Mouse (Mus musculus) natural killer cell, adult 2 months (primary cell): ENCODE data around the gene Cacna1c.

ENCODE experiments used
- DNase-seq, 2 experiments: peaks; one replicate each; pipeline ENCODE4 v3.0.0; 2022; ENCODE audit warnings: low spot score in 2 of 2

Cacna1c gene

DNA sequence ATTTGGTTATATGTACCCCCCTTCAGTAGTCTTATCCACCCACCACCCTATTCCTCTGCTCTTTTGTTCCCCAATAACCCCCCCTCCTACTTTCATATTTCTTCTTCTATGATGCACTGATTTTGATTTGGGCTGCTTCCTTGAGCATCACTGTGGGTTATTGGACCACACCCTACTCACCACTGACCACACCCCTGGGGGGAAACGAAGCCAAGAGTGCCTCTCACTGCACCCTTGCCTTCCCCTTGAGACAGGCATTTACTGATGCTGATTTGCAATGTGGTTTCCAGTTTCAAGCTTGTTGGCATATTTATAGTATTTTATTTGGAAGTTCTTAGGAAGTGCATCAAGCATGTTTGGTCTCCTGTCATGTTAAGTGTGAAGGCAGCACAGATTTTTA lies 337.8 kb downstream of the Cacna1c start:
- no peak for DNase-seq

DNA sequence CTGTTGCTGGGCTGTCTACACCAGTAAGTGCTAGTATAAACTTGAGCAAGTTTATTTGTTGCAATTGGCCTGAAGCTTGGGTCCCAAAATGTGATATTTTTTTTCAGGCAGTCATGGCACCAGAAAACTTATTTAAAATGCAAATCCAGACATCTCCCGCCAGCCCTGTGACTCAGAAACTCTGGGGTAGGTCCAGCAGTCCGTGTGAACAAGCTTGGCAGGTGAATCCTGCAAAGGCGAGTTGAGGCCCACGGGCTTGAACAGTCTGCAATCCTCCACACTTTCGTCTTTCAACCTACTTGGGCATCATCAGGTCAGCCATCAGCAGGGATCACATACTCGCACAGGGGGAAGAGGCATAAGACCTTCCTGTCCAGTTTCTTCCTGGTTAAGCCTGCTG lies 344.1 kb downstream of the Cacna1c start:
- DNase-seq = no peak

DNA sequence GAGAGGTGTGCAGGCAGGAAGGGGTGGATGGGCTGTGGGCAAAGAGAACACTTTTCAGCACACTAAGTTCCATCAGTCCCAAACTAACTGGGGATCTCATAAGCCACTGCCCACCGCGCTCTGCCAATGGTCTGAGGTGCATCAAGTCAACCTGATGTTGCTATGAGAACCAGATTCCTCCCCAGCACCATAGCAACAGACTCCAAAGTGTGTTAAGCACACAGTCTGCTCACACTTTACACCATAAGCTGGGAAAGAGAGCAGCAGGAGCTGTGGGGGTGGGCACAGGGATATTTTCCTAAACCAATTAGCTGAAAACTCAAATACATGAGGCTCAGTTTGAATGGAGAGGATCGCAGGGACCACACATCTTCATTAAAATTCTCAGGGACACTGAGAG lies 345.1 kb downstream of the Cacna1c start:
- DNase-seq = no peak

DNA sequence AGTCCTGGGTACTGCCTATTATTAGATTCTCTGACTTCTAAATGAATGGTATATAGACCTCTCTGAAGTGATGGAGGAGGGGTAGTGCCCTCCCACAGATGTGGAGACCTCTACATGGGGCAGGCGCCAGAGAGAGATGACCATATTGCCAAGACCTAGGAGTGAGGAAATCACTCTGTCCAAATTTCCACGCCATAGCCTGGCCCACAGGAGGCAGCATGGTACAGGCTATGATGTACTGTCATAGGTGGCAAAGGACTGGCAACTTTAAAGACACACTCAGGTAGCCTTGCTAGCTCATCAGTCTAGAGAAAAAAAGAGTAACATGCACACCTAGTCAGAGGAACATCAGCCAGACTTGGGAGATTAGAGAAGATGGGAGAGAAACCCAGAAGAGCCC lies 347.6 kb downstream of the Cacna1c start:
- DNase-seq = no peak

DNA sequence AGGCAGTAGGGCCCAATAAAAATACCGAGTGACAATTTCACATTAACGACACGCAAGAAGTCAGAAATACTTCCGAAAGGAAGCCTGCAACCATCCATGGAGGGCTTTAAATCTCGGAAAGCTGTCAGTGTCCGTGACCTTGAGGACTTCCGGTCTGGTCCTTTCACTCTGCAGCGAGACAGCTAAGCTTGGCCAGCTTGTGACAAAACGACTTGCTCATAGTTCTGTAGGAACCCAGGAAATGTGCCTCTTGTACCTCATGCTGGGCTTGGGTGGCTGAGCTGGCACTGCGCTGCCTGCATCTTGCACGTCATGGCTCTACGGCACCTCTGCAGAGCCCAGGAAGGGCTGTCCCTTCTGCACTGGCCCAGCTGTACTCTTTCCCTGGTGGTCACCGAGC lies 348.5 kb downstream of the Cacna1c start:
- no peak for DNase-seq

DNA sequence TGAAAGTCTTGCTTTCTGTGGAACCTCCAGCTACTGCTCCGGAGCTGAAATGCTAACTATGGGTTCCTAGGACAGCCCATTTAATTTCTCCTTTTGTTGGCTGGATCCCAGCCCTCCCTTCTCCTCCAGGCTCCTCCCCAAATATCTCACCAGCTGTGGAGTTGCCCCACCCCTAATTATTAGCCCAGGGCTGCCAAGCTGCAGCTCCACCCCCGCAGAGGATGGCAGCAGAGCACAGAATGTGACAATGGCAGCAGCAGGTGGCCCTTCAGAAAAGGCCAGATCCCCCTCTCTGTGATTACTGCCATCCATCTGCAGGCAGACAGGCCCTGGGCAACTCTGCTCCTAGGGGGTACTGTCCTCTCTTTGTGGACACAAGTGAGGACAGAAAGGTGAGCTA lies 350.4 kb downstream of the Cacna1c start:
- no peak for DNase-seq

DNA sequence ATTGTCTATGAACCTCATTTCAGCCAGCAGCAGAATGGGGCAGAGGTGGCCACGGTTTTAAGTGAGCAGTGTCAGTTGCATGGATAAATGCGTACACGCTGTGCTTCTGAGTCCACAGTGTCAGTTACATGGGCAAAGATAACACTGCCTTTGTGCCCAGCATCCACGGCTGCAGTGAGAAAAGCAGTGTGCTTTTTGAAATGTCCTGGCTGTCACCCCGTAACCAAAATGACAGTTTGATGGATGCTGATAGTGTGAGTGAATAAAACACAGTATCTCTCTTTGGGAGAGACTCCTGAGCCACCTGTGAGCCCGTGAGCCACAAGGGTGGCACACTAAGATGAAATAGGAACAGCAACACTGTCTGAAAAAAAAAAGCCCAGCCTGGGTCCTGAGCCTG lies 351.0 kb downstream of the Cacna1c start:
- DNase-seq = no peak

DNA sequence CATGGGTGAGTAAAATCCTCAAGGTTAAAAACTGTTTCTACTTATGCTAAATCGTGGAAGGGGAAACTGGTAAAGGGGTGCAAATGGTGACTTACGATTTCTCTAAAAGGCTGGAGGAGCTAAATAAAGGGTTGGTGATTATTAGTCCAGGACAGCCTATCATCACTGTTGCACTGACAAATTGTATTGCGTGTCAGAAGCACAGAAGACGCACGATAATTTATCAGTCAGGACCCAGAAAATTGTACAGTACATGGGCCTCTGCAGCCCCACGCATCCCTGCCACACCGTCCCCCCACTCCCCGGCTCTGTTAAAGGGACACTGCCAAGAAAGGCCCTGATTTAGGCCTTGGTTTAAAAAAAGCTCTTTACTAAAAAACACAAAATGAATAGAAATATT lies 352.7 kb downstream of the Cacna1c start:
- no peak for DNase-seq

DNA sequence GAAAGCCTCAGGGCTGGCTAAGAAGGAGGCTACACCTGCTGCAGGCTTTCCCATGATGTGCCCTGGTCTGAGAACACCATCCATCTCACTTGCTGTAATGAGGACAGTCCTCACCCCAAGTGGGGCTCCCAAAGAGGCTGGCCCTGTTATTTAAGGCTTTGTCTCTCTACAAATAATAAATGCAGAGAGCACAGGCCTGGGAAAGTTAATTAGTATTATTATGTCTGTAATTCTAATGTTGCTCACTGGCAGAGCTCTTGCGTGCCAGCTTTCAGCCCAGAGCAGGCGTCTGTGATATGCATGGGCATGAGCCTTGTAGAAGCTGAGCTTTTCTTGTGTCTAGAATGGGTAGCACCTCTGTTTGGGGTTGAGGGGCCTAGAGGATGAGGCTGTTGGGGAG lies 354.3 kb downstream of the Cacna1c start:
- no peak for DNase-seq

DNA sequence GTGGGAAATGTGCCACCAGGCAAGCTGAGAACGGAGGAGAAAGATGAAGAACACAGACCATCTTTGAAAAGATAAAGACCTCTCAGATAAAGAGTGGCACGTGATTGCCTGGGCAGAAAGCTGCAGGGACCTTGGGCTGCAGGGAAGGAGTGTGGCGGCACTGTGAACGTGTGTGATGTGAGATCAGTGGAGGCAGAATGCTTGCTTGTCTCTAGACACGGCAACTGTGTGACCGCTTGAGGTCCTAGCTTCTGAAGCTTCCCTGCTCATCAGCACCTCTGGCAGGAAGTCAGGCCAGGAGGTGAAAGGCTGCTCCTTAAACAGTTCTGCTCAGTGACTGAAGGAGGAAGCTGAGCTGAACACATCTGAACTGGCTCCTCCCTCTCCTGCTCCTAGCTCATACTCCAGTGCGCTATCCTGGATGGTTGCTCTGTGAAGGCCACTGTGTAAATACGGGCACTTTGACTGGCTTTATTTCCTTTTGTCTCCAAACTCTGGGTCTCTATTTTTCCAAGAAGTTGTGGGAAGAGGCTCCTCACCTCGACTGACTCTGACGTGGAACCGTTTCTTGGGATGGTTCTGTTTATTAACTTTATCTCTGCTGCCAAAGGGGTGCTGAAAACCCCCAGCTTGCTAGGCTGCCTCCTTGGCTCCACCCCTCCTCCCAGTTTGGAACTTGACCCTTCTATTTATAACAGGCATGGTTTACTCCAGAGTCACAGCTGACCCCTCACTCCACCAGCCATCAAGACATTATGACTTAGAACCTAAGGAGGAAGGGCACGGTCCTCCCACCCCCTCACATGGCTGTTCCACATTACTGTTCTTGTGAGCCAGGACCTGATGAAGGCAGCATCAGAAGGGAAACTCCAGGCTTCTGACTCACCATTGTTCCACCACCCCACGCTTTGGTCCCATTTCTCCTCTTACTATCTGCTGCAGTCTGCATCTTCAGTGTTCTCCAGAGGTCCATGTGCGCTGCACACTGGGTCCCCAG lies 357.0 kb downstream of the Cacna1c start:
- no peak for DNase-seq

DNA sequence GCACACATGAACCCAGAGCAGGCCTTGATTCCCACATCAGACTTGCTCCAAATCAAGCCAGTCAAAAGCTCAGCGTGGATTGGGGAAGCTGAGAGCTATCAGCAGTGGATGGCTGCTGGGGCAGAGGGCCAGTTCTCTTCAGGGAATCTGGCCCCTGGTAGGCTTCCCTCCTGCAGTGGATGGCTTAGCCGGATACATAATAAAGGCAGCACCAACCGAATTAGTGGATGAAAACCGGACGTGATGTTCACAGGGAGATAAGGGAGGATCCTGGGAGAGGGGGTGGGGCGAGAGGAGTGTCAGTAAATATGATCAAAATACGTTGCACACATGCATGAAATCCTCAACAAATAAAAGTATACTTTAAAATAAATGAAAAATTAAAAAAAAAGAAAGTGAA lies 359.5 kb downstream of the Cacna1c start:
- DNase-seq = no peak

DNA sequence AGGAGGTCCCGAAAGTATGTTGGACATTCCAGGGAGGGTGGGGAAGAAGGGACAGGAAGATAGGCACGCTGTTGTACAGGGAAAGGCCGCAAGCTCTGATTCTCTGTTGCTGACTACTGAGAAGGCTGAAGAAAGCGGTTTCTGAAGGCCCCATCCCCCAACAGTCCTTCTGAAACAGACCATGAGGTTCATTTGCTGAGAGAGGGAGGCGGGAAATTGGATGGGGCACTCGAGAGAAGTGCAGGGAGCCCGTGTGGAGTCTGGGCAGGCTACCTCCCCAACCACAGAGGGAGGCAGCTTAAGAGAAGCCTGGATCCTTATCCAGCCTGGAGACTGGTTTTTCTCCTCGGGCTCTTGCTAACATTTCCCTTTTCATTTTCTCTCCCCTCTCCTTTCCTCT lies 362.2 kb downstream of the Cacna1c start:
- DNase-seq = no peak

DNA sequence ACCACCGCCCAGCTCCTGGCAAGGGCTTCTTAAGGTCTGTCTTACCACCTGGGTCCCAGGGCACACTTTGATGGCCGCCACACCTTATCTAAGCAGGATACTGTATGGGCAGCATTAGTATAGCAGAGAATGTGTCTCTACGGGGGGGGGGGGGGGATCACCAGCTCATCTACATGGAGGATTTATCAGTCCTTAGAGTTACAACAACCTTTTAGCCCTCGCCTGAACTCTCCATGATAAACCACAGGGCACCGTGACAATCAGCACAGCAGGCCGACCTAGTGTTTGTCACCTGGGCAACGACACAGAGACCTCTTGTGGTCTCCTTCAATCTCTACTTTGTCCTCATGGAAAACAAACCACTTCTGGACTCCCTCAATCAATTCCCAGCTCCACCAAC lies 363.2 kb downstream of the Cacna1c start:
- no peak for DNase-seq

DNA sequence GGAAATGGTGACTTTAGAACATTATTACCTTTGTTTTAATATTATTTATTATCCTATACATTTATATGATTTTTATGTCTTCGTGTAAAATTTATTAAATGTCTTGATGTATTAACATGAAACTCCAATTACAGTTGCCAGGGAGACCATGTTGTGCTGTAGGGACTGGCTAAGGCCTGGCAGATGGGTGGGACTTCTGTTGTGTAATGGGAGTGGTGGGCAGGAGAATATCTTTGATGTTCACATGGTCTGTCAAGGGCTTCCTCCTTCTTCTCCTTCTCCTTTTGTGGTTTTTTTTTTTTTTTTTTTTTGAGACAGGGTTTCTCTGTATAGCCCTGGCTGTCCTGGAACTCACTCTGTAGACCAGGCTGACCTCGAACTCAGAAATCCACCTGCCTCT lies 363.6 kb downstream of the Cacna1c start:
- no peak for DNase-seq

DNA sequence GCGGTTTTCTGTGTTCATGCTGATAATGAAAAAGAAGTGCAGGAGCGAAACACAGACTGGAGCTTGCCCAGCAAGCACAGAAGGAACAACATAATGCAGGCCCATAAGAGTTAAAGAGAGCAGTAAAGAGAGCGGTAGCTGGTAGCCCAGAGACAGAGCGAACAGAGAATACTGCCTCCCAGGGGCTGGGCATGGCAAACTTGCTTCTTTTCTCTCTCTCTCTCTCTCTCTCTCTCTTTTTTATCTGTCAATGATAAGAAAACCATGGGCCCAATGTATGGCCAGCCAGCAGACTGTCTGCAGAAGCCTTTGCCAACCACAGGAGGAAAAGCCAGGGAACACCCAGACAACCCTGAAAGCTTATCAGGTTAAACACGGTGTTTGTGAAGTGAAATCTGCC lies 365.4 kb downstream of the Cacna1c start:
- no peak for DNase-seq

DNA sequence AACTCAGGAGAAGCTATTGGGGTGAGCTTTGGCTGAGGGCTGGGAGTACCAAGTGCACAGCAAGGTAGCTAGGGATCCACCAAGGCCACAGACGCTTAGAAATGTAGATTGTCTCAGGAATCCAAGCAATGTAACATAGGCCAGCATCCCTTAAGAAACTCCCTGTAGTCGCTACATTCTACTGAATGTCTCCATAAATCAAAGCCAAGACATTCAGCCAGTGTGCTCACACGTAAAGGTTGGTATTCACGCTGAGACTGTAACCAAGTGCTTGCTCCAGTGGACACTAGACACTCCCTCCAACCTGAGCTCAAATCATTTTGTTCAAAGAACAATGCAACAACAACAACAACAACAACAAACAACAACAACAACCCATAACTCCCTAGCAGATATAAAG lies 368.0 kb downstream of the Cacna1c start:
- no peak for DNase-seq

DNA sequence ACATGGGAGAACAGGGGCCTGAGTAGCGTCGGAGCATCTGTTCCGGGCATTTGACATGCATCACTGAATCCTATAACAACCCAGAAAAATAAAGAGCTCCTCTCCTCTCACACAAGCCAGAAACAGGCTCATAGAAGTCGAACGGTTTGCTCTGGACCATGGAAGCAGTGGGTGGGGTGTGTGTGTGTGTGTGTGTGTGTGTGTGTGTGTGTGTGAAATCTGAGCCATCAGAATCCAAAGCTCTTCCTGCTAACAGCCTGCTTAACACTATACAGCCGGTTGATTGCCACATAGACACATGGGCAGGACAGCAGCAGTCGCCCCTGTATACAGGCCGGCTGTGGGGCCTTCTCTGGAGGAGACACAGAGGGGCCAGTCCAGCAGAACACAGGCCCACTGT lies 368.7 kb downstream of the Cacna1c start:
- DNase-seq = no peak

DNA sequence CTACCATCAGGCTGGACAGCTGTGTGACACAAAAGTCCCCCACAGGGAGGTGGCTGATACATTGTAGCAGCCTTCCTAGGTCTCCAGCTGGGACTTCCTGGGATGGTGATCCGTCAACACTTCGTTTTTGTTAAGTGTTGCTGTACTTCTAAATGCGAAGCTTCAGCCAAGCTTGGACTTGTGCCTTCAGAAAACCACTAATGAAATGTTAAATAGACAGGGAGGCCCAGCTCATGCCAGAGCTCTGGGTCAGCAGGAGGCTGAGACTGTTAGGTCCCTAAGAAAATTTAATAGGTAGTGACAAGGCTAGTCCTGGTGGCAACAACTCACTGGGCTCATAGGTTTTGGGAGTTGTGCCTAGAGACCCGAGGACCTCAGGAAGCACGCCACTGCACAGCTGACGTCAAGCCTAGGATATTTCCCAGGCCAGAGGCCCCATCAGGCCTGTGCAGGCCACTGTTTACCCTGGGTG lies 370.8 kb downstream of the Cacna1c start:
- no peak for DNase-seq

DNA sequence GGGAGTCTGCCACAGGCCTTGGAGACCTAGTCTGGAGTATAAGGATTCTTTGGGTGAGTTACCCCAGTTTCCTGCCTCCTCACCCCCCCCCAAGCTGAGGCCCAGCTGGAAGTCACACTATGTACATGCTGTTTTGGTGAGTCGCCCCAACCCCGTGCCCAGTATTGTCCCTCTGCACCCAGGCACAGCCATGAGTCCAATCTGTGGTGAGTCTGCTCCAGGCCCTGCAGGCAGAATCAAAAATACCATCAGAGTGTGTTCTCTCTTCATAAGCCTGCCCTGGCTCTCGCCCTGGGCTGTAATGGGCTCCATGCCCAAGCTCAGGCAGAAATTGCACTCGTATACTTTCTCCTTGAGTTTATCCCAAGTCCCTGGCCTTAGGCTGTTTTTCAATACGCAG lies 374.7 kb downstream of the Cacna1c start:
- no peak for DNase-seq

DNA sequence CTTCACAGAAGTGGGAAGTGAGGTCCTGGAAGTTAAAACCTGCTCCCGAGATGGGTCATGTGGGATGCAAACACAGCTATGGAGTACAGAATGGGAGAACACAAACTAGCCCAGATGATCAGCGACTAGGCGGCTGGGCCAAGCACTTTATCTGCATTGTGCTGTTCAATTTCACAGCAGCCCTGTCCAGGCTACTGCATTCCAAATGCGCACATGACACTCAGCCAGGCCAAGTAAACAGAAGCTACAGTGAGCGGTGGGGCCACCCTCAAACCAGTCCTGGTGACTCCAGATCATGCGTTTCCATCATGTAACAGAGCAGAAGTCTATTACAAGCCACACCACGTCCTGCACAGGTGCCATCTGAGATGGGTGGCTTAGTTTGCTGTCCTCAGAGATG lies 376.6 kb downstream of the Cacna1c start:
- DNase-seq = no peak

DNA sequence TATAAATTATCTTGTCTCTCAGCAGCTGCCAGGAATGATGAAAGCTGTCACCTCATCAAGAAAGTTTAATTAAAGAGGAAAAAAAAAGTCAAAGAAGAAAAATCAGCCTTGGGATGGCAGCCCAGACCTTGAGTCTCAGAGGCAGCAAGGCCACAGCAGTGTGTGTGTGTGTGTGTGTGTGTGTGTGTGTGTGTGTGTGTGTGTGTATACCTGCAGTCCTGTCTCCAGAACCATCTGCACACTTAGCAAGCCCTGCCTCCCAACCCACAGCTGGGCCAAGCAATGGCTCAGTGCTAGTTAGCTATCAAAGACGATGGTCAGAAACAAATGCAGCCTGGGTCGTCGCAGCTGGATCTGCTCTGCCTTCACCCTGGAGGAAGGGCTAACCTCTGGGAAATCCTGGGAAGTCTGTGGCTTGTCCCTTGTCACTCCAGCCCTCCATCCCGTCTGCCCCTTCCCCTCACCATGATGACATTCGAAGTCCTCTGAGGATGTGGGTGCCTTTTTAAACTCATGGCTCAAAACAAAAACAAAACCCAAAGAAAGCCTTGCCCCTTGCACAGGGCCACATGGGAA lies 378.2 kb downstream of the Cacna1c start:
- DNase-seq = no peak

DNA sequence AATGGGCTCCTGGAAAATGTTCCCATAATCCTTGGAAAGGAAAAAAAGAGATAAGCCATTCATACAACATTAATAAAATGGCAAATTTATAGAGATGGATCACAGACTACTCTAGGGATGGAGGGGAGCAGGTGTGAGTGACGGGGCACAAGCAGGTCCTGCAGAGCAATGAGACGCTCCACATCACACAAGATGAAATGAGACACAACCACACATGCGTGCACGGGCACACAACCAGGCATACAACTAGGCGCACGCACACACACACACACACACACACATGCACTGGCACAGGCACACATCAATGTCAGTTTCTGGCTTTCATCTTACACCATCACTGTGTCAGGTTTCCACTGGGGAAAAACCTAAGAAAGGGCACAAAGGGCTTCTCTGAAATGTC lies 380.0 kb downstream of the Cacna1c start:
- DNase-seq = no peak

DNA sequence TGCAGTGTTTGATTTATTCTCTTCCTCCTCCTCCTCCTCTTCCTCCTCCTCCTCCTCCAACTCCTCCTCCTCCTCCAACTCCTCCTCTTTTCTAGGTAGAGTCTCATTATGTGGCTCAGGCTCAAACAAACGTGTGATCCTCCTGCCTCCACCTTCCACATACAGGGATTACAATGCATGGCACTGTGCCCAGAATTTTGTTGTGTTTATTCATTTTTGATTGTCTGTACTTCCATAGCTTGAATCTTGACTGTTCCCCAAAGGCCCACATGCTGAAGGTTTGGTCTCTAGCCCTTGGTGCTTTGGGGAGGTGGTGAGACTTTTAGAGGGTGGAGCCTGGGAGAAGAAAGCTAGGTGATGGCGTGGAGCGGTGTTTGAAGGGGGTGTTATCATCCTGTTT lies 383.7 kb downstream of the Cacna1c start:
- no peak for DNase-seq
